Mouse (Mus musculus) bone marrow macrophage, adult 2 months (primary cell): ENCODE results near the gene Slc1a3. TPM values are rescaled to one million over a fixed set of nuclear protein-coding genes. Genes with fewer than 3 reads are reported as not detected.

Experiments
- H3K27ac ChIP-seq: 2 replicates; pipeline ENCODE4 v1.5.1; 2012; ENCODE audit warnings: low read depth, low read length; ENCODE audit not compliant: insufficient read depth
- H3K4me1 ChIP-seq: 2 replicates; pipeline ENCODE4 v1.6.1; 2012; ENCODE audit warnings: low read length; ENCODE audit not compliant: control insufficient read depth, insufficient read depth
- H3K4me3 ChIP-seq: 2 replicates; pipeline ENCODE4 v1.5.1; 2012; ENCODE audit warnings: mild to moderate bottlenecking, low read length, moderate library complexity; ENCODE audit not compliant: insufficient read depth
- CTCF ChIP-seq: IDR thresholded peaks from 2 replicates; pipeline ENCODE4 v1.5.1; 2012; ENCODE audit warnings: low read depth, mild to moderate bottlenecking, low read length, moderate library complexity
- POLR2A ChIP-seq: IDR thresholded peaks from 2 replicates; pipeline ENCODE4 v1.6.1; 2012; ENCODE audit warnings: mild to moderate bottlenecking, low read depth, low read length, borderline replicate concordance
- polyA plus RNA-seq: library from polyadenylated mRNA; stranded (reverse); fragments of >200 nt; gene quantifications from 2 replicates; pipeline ENCODE4 v1.2.4, GENCODE M21; 2012; ENCODE audit not compliant: missing spikeins, insufficient read depth, insufficient read length

The Slc1a3 gene
- not detected in 2 replicates for polyA plus RNA-seq

DNA sequence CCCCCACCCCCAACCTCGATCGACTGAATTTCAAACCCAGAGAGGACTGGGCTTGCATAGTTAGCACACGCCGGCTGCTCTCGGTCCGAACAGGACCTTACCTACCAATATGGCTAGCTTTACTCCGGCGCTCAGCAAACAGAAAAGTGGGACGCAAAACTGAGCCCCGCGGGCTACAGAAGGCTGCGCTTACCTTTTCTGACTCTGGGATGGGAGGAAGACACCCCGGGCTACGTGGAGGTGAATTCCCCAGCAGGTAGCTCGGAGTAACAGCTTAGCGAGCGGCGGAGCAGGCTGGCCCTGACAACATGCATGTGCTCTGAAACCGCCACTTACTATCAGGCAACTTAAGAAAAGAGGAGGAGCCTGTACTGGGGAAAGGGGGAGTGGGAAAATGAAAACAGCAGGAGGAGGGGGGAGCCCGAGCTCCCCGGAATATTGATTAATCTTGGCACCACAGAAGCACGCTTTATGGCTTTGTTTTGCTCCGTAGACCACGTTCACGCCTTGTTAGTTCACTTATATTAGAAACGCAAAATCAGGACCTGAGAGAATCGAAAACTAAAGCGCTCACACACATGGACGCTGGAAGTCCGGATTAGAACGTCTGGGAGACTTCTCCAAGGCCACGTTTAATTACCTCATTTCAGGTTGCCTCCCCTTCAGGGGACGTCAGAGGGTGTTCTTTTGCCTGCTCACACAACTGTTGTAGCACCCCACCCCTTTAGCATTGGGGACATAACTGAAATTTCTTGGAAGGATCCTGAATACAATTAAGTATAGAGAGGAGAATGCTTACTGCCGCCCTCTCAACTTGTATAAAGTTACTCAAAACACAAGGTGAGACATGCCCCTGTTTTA, at the start of gene Slc1a3:
Gene Slc1a3, minus strand, starts transcription at position 619 of the 861 bp plus-strand sequence.
- Histone ChIP-seq H3K4me3 (peak within 1 kb of the TSS; percentile 58), H3K27ac (no peak within 1 kb of the TSS), H3K4me1 (no peaks in the 10 kb centered on the region; the same call in 1 of the 2 replicates)
- no peak for TF ChIP-seq POLR2A
- TF ChIP-seq CTCF = no peak

DNA sequence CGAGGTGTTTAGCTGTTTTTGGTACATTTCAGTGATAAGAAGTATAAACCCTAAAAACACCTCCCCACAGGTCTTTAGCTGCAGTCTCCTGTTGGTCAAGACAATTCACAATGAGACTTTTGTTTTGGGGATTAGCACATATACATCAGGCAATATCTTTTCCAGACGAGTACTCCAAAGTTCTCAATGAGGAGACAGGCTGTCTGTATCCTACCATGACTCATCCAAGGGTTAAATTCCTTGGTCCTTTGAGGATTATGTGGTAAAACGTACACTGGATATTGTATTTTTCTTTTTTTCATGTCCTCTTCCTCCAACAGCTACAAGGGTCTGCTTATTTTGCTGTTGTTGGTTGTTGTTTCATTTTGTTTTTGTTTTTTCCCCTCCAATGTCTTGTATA, 48.5 kb upstream of the Slc1a3 start:
- TF ChIP-seq POLR2A (no peak), CTCF (no peak)
- Histone ChIP-seq H3K27ac (no peak overlapping the region), H3K4me3 (no peak overlapping the region), H3K4me1 (no peaks in the 10 kb centered on the region)

- no peak overlapping the region for H3K27ac ChIP-seq
- TF ChIP-seq CTCF = no peak
- no peak for TF ChIP-seq POLR2A
- no peaks in the 10 kb centered on the region for H3K4me1 ChIP-seq
- H3K4me3 ChIP-seq = no peak overlapping the region
These were observed 45.9 kb upstream of the Slc1a3 start for GRCm38 (mm10) chr15:8756441-8756840.

GRCm38 (mm10) chr15:8749762-8750161, 39.2 kb upstream of the Slc1a3 start:
- TF ChIP-seq POLR2A (no peak), CTCF (no peak)

DNA sequence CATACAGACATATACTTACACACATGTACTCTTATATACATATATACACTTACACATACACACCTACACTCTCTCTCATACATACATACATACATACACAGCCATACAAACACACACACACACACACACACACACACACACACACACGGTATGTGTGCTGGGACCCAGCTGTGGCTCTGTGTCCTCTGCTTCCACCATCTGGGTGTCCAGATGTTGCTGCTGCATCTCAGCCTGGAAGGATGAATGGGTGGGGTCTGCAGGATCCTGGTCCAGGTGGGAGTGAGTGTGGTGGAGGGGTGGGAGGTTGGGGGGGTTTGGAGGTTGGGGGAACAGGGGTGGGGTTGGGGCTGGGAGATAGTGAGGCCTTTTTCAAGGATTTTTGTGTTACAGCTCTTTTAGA, 38.2 kb upstream of the Slc1a3 start:
- Histone ChIP-seq H3K27ac (no peak overlapping the region), H3K4me1 (no peaks in the 10 kb centered on the region), H3K4me3 (no peak overlapping the region)
- TF ChIP-seq POLR2A (no peak), CTCF (no peak)

More at GRCm38 (mm10) chr15:8749762-8750161, 39.2 kb upstream of the Slc1a3 start:
- Histone ChIP-seq H3K4me3 (no peak overlapping the region), H3K4me1 (no peaks in the 10 kb centered on the region), H3K27ac (no peak overlapping the region)

DNA sequence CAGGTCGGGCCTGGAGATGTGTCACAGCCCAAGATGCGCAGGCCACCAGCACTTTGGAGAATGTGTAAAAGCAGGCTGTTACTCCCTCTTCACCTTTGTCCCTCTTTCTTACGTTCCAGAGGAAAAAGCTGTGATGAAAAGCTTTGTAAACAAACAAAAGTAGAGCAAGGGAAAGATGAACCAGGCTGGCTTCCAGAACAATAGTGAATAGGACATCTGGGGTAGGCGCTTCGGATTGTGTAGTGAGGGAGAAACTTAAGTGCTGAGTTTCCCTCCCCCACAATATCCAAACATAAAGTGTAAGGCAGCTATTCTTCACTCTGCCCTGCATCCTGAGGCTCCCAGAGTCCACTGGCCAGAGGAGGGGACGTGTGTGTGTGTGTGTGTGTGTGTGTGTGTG, 31.0 kb upstream of the Slc1a3 start:
- Histone ChIP-seq H3K4me3 (no peak overlapping the region), H3K4me1 (no peaks in the 10 kb centered on the region), H3K27ac (no peak overlapping the region)
- TF ChIP-seq CTCF (no peak), POLR2A (no peak)

GRCm38 (mm10) chr15:8740724-8741123, 30.2 kb upstream of the Slc1a3 start:
- TF ChIP-seq CTCF (no peak), POLR2A (no peak)
- Histone ChIP-seq H3K27ac (no peak overlapping the region), H3K4me1 (no peaks in the 10 kb centered on the region), H3K4me3 (no peak overlapping the region)

DNA sequence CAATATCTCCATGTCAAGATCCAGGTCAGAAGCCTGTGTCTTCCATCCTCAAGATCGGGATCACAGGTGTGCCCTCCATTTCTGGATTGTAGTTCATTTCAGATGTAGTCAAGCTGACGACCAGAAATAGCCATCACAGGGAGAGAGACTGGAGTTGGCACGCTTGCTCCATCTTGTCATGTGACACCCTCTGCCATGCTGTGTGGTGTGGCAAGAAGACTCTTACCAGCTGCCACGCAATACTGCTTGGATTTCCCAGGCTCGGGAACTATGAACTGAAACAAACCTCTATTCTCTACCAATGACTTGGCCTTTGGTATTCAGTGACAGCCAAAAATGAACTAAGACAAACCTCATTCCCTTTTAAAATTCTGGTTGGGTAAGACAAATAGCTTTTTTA, 27.6 kb upstream of the Slc1a3 start:
- H3K4me1 ChIP-seq = no peaks in the 10 kb centered on the region
- no peak for TF ChIP-seq CTCF
- no peak for TF ChIP-seq POLR2A
- no peak overlapping the region for H3K4me3 ChIP-seq
- no peak overlapping the region for H3K27ac ChIP-seq

DNA sequence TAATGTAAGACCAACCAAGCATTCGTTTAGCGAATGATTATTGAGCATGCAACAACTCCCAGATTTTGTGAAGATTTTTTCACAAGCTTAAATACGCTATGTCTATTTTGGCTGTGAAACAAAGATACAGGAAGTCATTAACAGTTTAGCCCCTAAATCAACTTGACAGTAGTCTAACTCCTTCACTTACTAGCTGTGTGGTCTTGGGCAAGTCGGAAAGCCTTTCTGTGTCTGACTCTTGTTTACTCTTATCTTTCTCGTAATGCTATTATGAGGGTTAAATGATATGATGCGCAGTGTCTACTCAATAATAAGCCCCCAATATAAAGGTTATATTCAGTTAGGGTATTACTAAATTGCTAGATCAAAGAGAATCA, 23.8 kb upstream of the Slc1a3 start:
- Histone ChIP-seq H3K4me3 (no peak overlapping the region), H3K4me1 (no peaks in the 10 kb centered on the region), H3K27ac (no peak overlapping the region)
- TF ChIP-seq CTCF (no peak), POLR2A (no peak)

- H3K27ac ChIP-seq = no peak overlapping the region
- no peak overlapping the region for H3K4me3 ChIP-seq
- no peak for TF ChIP-seq CTCF
- no peak for TF ChIP-seq POLR2A
- no peaks in the 10 kb centered on the region for H3K4me1 ChIP-seq
These were observed 23.3 kb upstream of the Slc1a3 start for GRCm38 (mm10) chr15:8733669-8734362.
